Mouse (Mus musculus) MEL (cell line): Measurements from ENCODE around the gene Krtcap3. TPM values are rescaled to one million over a fixed set of nuclear protein-coding genes. Genes with fewer than 3 reads are reported as not detected.
A peak's percentile ranks its signal among the peaks of the same experiment; 100 is the strongest.

Source experiments
- DNase-seq: peaks from one replicate; pipeline ENCODE4 v3.0.0; 2011; ENCODE audit warnings: low read depth, low spot score
- H3K27ac ChIP-seq: 2 replicates; pipeline ENCODE4 v1.5.1; 2012; ENCODE audit warnings: low read depth, mild to moderate bottlenecking, control low read depth, low read length, moderate library complexity; ENCODE audit not compliant: control insufficient read depth
- H3K27me3 ChIP-seq, 2 experiments: fragments of 150-350 bp in 1 of 2; sonication (generic) in 1 of 2; 2 replicates each; pipeline ENCODE4 v1.6.1; 2012; ENCODE audit warnings: low read length in 2 of 2, mild to moderate bottlenecking in 2 of 2, improper control_type of control experiment in 1 of 2, moderate library complexity in 1 of 2; ENCODE audit not compliant: insufficient read depth in 2 of 2, control insufficient read depth in 1 of 2
- H3K36me3 ChIP-seq, 2 experiments: 2 replicates each; pipeline ENCODE4 v1.6.1; 2012 to 2014; ENCODE audit warnings: low read length in 2 of 2, improper control_type of control experiment in 1 of 2, inconsistent platforms in 1 of 2, mild to moderate bottlenecking in 1 of 2; ENCODE audit not compliant: insufficient read depth in 2 of 2, control insufficient read depth in 1 of 2
- H3K4me1 ChIP-seq, 2 experiments: fragments of 150-350 bp in 1 of 2; sonication (generic) in 1 of 2; 2 replicates each; pipeline ENCODE4 v1.6.1; 2012; ENCODE audit warnings: low read length in 2 of 2, improper control_type of control experiment in 1 of 2, mild to moderate bottlenecking in 1 of 2; ENCODE audit not compliant: insufficient read depth in 2 of 2, control insufficient read depth in 1 of 2
- H3K4me3 ChIP-seq, 2 experiments: fragments of 150-350 bp in 1 of 2; sonication (generic) in 1 of 2; 2 replicates each; pipeline ENCODE4 v1.5.1; 2012; ENCODE audit warnings: low read depth in 2 of 2, low read length in 2 of 2, mild to moderate bottlenecking in 2 of 2, moderate library complexity in 2 of 2, control low read depth in 1 of 2, improper control_type of control experiment in 1 of 2; ENCODE audit not compliant: control insufficient read depth in 1 of 2, insufficient read depth in 1 of 2
- H3K79me2 ChIP-seq: 2 replicates; pipeline ENCODE4 v1.6.1; 2012; ENCODE audit warnings: mild to moderate bottlenecking, low read length, moderate library complexity; ENCODE audit not compliant: control insufficient read depth, poor library complexity, insufficient read depth
- H3K9ac ChIP-seq: 2 replicates; pipeline ENCODE4 v1.6.1; 2012; ENCODE audit warnings: low read depth, mild to moderate bottlenecking, control low read depth, low read length, moderate library complexity; ENCODE audit not compliant: control insufficient read depth, poor library complexity, severe bottlenecking
- H3K9me3 ChIP-seq: fragments of 150-350 bp; sonication (generic); replicated peaks from 2 replicates; pipeline ENCODE4 v1.6.1; 2012; ENCODE audit warnings: mild to moderate bottlenecking, low read length, improper control_type of control experiment, moderate library complexity; ENCODE audit not compliant: insufficient read depth
- BHLHE40 ChIP-seq: IDR thresholded peaks from 2 replicates; pipeline ENCODE4 v1.6.1; 2012; ENCODE audit warnings: low read depth, mild to moderate bottlenecking, inconsistent platforms, low read length, improper control_type of control experiment, borderline replicate concordance
- CHD1 ChIP-seq: IDR thresholded peaks from 2 replicates; pipeline ENCODE4 v1.6.1; 2012; ENCODE audit warnings: low read depth, mild to moderate bottlenecking, inconsistent platforms, low read length, improper control_type of control experiment
- CHD2 ChIP-seq: IDR thresholded peaks from 2 replicates; pipeline ENCODE4 v1.6.1; 2011; ENCODE audit warnings: low read length, improper control_type of control experiment
- CTCF ChIP-seq, 3 experiments: IDR thresholded peaks in 2 of 3; conservative IDR thresholded peaks in 1 of 3; 2 replicates each; pipeline ENCODE4 v1.5.1; 2011 to 2012; ENCODE audit warnings: low read length in 3 of 3, low read depth in 2 of 3, mild to moderate bottlenecking in 2 of 3, improper control_type of control experiment in 1 of 3, inconsistent platforms in 1 of 3, mixed read lengths in 1 of 3, moderate library complexity in 1 of 3; ENCODE audit not compliant: control insufficient read depth in 1 of 3, insufficient read depth in 1 of 3, poor library complexity in 1 of 3, severe bottlenecking in 1 of 3
- E2F4 ChIP-seq: IDR thresholded peaks from 2 replicates; pipeline ENCODE4 v1.6.1; 2011; ENCODE audit warnings: low read depth, low read length, improper control_type of control experiment, borderline replicate concordance
- ELF1 ChIP-seq: IDR thresholded peaks from 2 replicates; pipeline ENCODE4 v1.6.1; 2014; ENCODE audit warnings: low read depth, mild to moderate bottlenecking, inconsistent platforms, low read length, improper control_type of control experiment, moderate library complexity
- EP300 ChIP-seq, 2 experiments: IDR thresholded peaks; 2 replicates each; pipeline ENCODE4 v1.6.1; 2011; ENCODE audit warnings: improper control_type of control experiment in 2 of 2, low read length in 2 of 2, low read depth in 1 of 2, mild to moderate bottlenecking in 1 of 2
- ETS1 ChIP-seq: IDR thresholded peaks from 2 replicates; pipeline ENCODE4 v1.6.1; 2012; ENCODE audit warnings: low read depth, mild to moderate bottlenecking, inconsistent platforms, low read length, improper control_type of control experiment, moderate library complexity
- GABPA ChIP-seq: IDR thresholded peaks from 2 replicates; pipeline ENCODE4 v1.6.1; 2012; ENCODE audit warnings: low read depth, mild to moderate bottlenecking, inconsistent platforms, low read length, improper control_type of control experiment, moderate library complexity
- GATA1 ChIP-seq: IDR thresholded peaks from 2 replicates; pipeline ENCODE4 v1.6.1; 2011; ENCODE audit warnings: low read depth, low read length, improper control_type of control experiment
- HCFC1 ChIP-seq: IDR thresholded peaks from 2 replicates; pipeline ENCODE4 v1.6.1; 2012; ENCODE audit warnings: low read depth, mild to moderate bottlenecking, inconsistent platforms, low read length, improper control_type of control experiment, moderate library complexity
- KAT2A ChIP-seq: conservative IDR thresholded peaks from 2 replicates; pipeline ENCODE4 v1.6.1; 2012; ENCODE audit warnings: low read depth, low read length, improper control_type of control experiment, inconsistent platforms
- MAZ ChIP-seq: IDR thresholded peaks from 2 replicates; pipeline ENCODE4 v1.6.1; 2012; ENCODE audit warnings: low read depth, mild to moderate bottlenecking, inconsistent platforms, low read length, improper control_type of control experiment
- MYB ChIP-seq: IDR thresholded peaks from 2 replicates; pipeline ENCODE4 v1.6.1; 2011; ENCODE audit warnings: mild to moderate bottlenecking, low read depth, low read length, improper control_type of control experiment
- MYC ChIP-seq: IDR thresholded peaks from 2 replicates; pipeline ENCODE4 v1.6.1; 2011; ENCODE audit warnings: low read depth, mild to moderate bottlenecking, low read length, improper control_type of control experiment, moderate library complexity
- NRF1 ChIP-seq: IDR thresholded peaks from 2 replicates; pipeline ENCODE4 v1.6.1; 2014; ENCODE audit warnings: low read depth, mild to moderate bottlenecking, inconsistent platforms, low read length, improper control_type of control experiment, moderate library complexity; ENCODE audit not compliant: poor library complexity, insufficient read depth, severe bottlenecking
- POLR2AphosphoS5 ChIP-seq: IDR thresholded peaks from 2 replicates; pipeline ENCODE4 v1.6.1; 2012; ENCODE audit warnings: low read depth, borderline replicate concordance, mild to moderate bottlenecking, inconsistent platforms, low read length, moderate library complexity, mixed read lengths
- SIN3A ChIP-seq: IDR thresholded peaks from 2 replicates; pipeline ENCODE4 v1.6.1; 2012; ENCODE audit warnings: low read length, improper control_type of control experiment, inconsistent platforms
- SMC3 ChIP-seq: IDR thresholded peaks from 2 replicates; pipeline ENCODE4 v1.6.1; 2011; ENCODE audit warnings: low read depth, low read length, improper control_type of control experiment
- TBP ChIP-seq: IDR thresholded peaks from 2 replicates; pipeline ENCODE4 v1.8.0; 2011; ENCODE audit warnings: low read depth, low read length, improper control_type of control experiment
- TCF12 ChIP-seq: IDR thresholded peaks from 2 replicates; pipeline ENCODE4 v1.6.1; 2014; ENCODE audit warnings: low read depth, mild to moderate bottlenecking, inconsistent platforms, low read length, improper control_type of control experiment, moderate library complexity
- UBTF ChIP-seq: IDR thresholded peaks from 2 replicates; pipeline ENCODE4 v1.6.1; 2012; ENCODE audit warnings: low read depth, mild to moderate bottlenecking, inconsistent platforms, low read length, improper control_type of control experiment, moderate library complexity, borderline replicate concordance; ENCODE audit not compliant: insufficient read depth
- USF1 ChIP-seq: IDR thresholded peaks from 2 replicates; pipeline ENCODE4 v1.6.1; 2014; ENCODE audit warnings: low read depth, mild to moderate bottlenecking, inconsistent platforms, low read length, improper control_type of control experiment, moderate library complexity
- USF2 ChIP-seq, 2 experiments: IDR thresholded peaks; 2 replicates each; pipeline ENCODE4 v1.6.1; 2011 to 2012; ENCODE audit warnings: improper control_type of control experiment in 2 of 2, low read length in 2 of 2, borderline replicate concordance in 1 of 2, inconsistent platforms in 1 of 2, low read depth in 1 of 2, mild to moderate bottlenecking in 1 of 2; ENCODE audit not compliant: insufficient read depth in 1 of 2
- ZC3H11A ChIP-seq: IDR thresholded peaks from 2 replicates; pipeline ENCODE4 v1.6.1; 2012; ENCODE audit warnings: low read depth, mild to moderate bottlenecking, inconsistent platforms, low read length, improper control_type of control experiment
- polyA plus RNA-seq, 2 experiments: library from polyadenylated mRNA; stranded (reverse) in 1 of 2; unstranded in 1 of 2; fragments of >175 nt in 1 of 2; fragments of >200 nt in 1 of 2; gene quantifications; 2 replicates each; pipeline versions ENCODE4 v1.2.1 to v1.2.4; 2012; ENCODE audit warnings: low replicate concordance in 2 of 2, low read depth in 1 of 2; ENCODE audit not compliant: insufficient read length in 2 of 2, insufficient read depth in 1 of 2, missing spikeins in 1 of 2
- total RNA-seq: library from RNA; depleted of rRNA; stranded (reverse); fragments of 300-350 nt; gene quantifications from 2 replicates; pipeline ENCODE4 v1.2.3, GENCODE M21; 2012; rRNA removed

Gene Krtcap3
- 1.2 and 1.3 TPM in 2 replicates for total RNA-seq
- polyA plus RNA-seq: 1 to 10 TPM in 1 of 2 experiments, not detected in 1; 3.3 TPM

DNA sequence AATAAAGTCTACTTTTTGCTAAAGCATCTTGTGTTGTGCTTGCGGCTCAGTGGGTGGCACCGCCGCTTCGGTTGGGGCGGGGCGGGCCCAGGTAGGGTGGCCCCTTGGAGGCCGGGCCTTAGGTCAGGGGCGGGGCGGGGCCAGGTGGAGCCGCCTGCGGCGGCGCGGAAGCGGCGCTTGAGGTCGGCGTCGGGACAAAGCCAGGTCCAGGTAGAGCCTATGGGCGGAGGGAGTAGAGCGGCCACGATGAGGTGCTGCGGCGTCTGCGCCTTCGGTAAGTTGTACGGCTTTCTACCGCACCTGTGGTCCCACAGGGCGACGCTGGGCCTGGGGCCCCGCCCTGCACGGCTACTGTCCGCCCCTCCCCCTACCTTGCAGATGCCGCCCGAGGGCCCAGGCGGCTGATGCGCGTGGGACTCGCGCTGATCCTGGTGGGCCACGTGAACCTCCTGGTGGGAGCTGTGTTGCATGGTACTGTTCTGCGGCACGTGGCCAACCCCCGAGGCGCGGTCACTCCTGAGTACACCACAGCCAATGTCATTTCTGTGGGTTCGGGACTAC lies at the start of gene Krtcap3:
Gene Krtcap3 (plus strand): TSS at position 151 of the 561 bp plus-strand sequence.
- Histone ChIP-seq H3K79me2 (no peaks in the 10 kb centered on the region), H3K9me3 (no peaks in the 10 kb centered on the region), H3K27me3 (no peaks in the 10 kb centered on the region), H3K9ac (no peak within 1 kb of the TSS), H3K4me3 (no peak within 1 kb of the TSS), H3K4me1 (no peaks in the 10 kb centered on the region), H3K27ac (no peak within 1 kb of the TSS), H3K36me3 (peaks cover 0 to 15% of the 10 kb centered on the region in 2 experiments; a peak in 2 of 4 replicates)
- no peak for DNase-seq
- TF ChIP-seq POLR2AphosphoS5: no peak
- TF ChIP-seq GATA1: no peak
- TF ChIP-seq MYB: no peak
- no peak for TF ChIP-seq SIN3A
- TF ChIP-seq BHLHE40: no peak
- no peak for TF ChIP-seq CHD2
- no peak for TF ChIP-seq CHD1
- TF ChIP-seq HCFC1: no peak
- TF ChIP-seq USF2 (IDR thresholded peaks at IDR 0.05; ENCODE audit: borderline replicate concordance in 1 of 2, insufficient read depth in 1 of 2, low read depth in 1 of 2, low read length in 2 of 2): no peak

DNA sequence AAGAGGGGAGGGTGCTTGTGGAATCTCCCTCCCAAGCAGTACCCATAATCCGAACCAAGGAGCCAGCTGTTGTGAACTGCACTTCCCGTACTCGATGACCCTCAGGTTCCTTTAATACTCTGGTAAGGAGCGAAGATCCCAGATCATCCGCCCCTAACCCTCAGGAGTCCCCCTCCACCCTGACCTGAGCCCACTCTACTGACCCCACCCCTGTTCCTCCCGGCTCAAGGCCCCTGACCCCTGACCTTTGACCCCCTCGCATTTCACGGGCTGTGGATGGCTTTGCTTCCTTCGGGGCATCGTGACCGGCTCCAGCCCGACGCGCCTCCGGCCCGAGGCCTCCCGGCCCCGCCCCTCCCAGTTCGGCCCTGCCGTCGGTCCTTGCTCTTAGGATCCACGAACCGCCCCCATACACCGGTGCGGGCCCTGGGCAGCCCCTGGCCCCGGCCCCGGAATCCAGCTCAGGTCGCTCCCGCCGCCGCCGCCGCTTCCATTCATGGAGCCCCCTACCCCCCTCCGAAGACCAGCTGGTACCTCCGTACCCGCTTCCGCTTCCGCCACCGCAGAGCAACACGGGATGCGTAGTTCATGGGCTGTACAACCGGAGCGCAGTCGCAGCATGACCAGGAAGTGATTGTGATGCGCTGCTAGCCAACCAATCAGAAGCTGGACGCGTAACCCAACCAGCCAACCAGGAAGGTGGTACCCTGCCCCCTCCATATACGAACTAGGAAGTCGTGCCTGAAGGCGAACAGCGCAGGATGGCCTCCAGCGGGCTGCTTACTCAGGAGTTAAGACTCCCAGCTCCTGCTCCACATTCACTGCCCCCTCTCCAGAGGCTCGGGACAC lies 49.5 kb upstream of the Krtcap3 start, which contains the start of gene Zfp513:
Gene Zfp513 (minus strand): TSS at position 562 of the 849 bp plus-strand sequence.
- DNase-seq: peak; percentile 100
- Histone ChIP-seq H3K4me1 (no peaks in the 10 kb centered on the region; a peak in 1 of 4 replicates), H3K36me3 (peaks cover 8 to 27% of the 10 kb centered on the region in 2 experiments)
- peak; percentile 98 for TF ChIP-seq CHD1
- peak; percentile 72; the same call in 1 of the 2 replicates for TF ChIP-seq TCF12
- peak; percentile 82 for TF ChIP-seq USF1
- TF ChIP-seq E2F4: no peak; the same call in 1 of the 2 replicates
- no peak; the same call in 1 of the 2 replicates for TF ChIP-seq BHLHE40
- peak; percentile 91 for TF ChIP-seq NRF1
- TF ChIP-seq SMC3: peak; percentile 20; the same call in 1 of the 2 replicates
- TF ChIP-seq KAT2A: peak; percentile 98
- peak; percentile 97 for TF ChIP-seq MAZ
- TF ChIP-seq GATA1: no peak; the same call in 1 of the 2 replicates
- TF ChIP-seq POLR2AphosphoS5: peak; percentile 65; the same call in 1 of the 2 replicates
- peak; percentile 90 for TF ChIP-seq MYC
- no peak; the same call in 1 of the 2 replicates for TF ChIP-seq GABPA
- TF ChIP-seq TBP: peak; percentile 70
- peak; percentile 100 for TF ChIP-seq ELF1
- peak in 1 of 2 experiments; percentile 60; a peak in 2 of 4 replicates for TF ChIP-seq EP300 (IDR thresholded peaks at IDR 0.05; ENCODE audit: low read depth in 1 of 2, low read length in 2 of 2)
- no peak for TF ChIP-seq ZC3H11A
- TF ChIP-seq MYB: peak; percentile 44; the same call in 1 of the 2 replicates
- no peak for TF ChIP-seq CTCF (IDR thresholded peaks at IDR 0.05 in 2 of 3, conservative IDR thresholded peaks at IDR 0.05 in 1 of 3; ENCODE audit: control insufficient read depth in 1 of 3, insufficient read depth in 1 of 3, low read depth in 2 of 3, low read length in 3 of 3, poor library complexity in 1 of 3, severe bottlenecking in 1 of 3)
- peak; percentile 99 for TF ChIP-seq HCFC1
- TF ChIP-seq UBTF: peak; percentile 76; the same call in 1 of the 2 replicates
- peak; percentile 77 for TF ChIP-seq ETS1

More for the DNA sequence above, 49.5 kb upstream of the Krtcap3 start, which contains the start of gene Zfp513:
- Histone ChIP-seq H3K4me3 (peak within 1 kb of the TSS; percentile 62 to 71), H3K27ac (peak within 1 kb of the TSS; percentile 74), H3K27me3 (no peaks in the 10 kb centered on the region), H3K9ac (peak within 1 kb of the TSS; percentile 87), H3K9me3 (no peaks in the 10 kb centered on the region), H3K79me2 (peaks cover 13% of the 10 kb centered on the region)
